Mouse (Mus musculus) T-helper 2 cell (primary cell): ENCODE measurements around the gene Vsig8.

Experiments used
- in situ Hi-C: fragments of 300-600 bp; cut with MboI, MseI; formaldehyde crosslinking; loops from one replicate; pipeline ENCODE4 v1.15.1; 2025; ENCODE audit warnings: high pct_unique_total_duplicates

Gene Vsig8

GRCm38 (mm10) chr1:172555638-172556037, at the start of gene Vsig8:
Vsig8 (plus strand) TSS chr1:172555938.
- in situ Hi-C loops = no loop called here

GRCm38 (mm10) chr1:172507001-172507400, 48.7 kb upstream of the Vsig8 start:
- in situ Hi-C loops = no loop called here

DNA sequence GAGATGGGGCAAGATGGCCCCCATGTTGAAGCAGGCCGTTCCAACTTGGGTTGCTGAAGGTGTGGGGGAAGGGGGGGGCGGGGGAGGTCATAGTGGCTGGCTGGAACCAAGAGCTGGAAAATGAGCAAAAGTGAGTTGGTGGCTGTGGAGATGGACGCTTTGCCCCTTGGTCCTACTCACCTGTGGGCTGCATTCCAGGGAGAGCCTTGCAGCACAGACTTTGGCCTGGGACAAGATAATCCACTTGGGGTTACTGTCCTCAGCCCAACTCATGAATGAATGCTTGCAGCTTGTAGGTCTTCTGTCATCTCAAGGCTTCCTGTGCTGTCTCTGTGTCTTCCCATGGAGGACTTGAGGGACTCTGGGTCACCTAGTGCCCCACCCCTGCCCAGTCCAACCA, 48.0 kb upstream of the Vsig8 start:
- in situ Hi-C loops = no loop called here

- in situ Hi-C loops = no loop called here
These were observed 47.6 kb upstream of the Vsig8 start for GRCm38 (mm10) chr1:172508172-172508571.

DNA sequence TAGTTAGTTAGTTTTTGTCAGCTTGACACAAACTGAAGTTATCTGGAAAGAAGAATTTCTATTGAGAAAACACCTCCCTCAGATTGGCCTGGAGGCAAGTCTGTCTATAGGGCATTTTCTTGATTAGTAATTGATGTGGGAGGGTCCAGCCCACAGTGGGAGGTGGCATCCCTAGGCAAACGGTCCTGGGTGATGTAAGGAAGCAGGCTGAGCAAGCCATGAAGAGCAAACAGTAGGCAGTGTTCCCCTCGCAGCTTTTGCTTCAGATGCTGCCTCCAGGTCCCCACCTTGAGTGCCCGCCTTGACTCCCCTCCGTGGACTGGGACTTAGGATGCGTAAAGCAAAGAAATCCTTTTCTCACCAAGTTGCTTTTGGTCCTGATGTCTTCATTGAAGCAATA, 46.5 kb upstream of the Vsig8 start:
- in situ Hi-C loops = no loop called here

DNA sequence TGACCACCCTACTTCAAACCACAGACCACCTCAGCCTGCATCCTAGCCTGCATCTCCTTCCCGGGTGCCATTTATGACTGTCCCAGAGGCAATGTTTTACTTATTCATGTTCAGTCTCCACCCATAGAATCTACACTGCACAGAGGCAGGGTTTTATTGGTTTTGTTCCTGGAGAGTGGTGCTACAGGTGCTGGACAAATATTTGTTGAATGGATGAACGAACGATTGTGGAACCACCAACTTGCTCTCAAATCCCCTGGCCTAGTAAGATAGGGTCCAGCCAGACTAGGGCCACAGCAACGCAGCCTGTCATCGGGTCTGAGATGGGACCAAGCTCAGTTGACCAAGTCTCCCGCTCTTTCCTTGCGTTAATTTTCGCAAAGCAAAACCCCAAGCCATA, 45.8 kb upstream of the Vsig8 start:
- in situ Hi-C loops = no loop called here

DNA sequence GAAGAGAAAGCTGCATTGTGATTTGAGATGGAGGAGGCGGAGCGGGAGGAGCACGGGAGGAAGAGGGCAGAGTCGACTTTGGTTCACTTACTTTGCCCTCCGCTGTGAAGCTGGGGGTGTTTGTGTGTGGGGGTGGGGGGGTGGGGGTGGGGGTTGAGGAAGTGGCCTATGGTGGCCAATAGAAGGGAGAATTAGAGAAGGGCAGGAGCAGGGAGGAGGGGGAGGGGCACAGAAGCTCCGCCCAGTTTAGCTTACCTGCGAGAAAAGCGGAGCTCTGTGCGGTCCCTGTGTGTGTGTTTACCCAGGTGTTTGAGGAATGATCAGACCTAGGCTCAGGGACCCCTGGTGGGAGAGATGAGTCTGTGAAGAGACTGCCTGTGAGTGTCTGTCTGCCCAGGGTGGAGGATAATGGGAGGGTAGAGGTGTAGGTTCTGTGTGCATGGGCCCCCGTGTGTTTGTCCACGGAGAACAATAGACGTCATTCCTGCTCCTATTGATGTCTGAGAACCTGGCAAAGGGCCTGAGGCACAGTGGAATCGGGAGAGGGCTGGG, 45.2 kb upstream of the Vsig8 start:
- in situ Hi-C loops = no loop called here

DNA sequence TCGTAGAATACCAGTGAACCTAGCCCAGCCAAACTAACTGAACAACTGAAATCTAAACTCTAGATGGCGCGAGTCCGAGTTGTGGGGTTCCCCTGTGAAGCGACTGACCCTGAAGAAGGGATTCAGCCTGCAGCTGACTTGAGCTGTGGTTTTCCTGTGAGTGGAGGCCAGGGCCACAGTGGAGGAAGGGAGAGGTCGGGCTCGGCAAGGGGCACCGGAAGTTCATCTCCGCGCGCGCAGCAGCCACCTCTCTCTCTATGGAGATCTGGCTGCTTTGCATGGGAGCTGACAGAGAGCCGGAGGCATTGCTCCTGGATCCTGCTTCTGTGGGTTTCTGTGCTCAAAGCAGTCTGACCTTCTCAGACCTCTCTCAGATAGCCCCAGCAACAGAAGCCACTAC, 42.8 kb upstream of the Vsig8 start:
- in situ Hi-C loops = no loop called here

DNA sequence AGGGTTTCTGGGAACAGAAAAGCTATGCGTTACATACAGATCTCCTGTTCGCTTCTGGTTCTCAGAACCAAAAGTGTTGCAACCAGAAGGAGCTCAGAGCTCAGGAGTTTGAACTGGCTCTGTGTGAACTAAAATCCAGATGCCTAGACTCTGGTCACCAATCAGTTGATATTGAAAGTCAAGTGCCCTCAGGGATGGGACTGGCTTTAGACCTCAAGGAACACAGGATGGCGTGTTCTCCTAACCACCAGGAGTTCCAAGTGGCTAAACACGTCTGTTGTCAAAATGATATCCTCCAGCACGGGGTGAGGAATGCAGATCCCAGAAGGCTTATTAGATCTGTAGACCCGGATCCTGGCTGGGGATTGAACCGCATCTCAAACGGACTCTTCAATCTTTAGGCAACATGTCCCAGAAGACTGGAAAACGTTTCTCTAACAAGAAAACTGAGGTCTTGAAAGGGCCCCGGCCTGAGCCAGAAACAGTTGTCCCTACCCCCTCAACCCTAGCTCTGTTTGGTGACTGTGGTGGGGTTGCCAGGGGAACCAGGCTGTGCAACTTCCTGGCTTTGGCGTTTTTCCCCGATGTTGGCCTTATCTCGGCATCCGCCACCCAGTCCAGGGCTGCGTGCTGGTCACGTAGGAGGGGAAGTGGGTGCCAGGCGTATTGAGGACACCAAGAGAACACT, 42.1 kb upstream of the Vsig8 start:
- in situ Hi-C loops = no loop called here

DNA sequence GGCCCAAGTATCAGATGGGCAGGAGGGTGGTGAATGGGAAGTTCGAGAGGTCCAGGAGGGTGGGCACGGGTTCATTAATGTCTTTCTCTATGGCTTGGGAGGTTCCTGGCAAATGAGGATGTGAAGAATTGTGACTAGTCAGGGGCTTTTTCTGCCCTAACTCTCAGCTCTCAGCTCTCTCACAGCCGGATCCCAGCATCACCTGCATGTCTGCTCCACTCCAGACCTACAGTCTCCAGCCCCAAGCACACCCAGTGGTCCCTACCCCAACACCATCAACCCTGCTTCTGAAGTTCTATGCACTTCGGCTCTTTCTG, 41.6 kb upstream of the Vsig8 start:
- in situ Hi-C loops = no loop called here

DNA sequence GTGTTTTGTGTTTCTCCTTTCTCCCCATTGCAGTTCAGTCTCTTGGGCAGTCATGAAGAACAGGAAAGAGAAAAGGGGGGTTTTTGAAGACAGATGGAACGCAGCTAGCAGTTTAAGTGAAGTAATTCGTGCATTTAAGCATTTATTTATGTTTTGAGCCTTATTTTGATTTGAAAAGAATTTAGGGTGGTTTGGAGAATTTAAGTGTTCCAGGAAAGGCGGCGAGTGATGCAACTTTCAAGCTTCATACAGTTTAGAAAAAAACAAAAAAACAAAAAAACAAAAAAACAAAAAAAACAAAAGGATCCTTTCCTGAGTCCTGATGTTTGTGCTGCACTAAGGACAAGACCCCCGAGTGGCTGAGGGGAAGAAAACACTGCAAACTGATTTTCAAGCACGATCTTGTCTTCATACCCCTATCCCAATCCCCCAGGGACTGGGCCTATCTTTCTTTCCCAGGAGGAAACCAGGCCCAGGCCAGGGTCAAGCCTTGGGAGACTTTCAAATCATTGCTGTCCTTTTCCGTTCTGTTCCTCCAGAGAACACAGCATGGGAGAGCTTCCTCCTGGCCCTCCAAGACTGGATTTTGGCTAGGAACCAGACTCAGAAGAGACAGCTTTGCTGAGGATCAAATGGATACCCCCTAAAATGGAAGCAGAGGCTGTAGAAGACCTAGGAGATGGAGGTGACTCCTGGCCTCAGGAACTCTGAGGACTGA, 41.0 kb upstream of the Vsig8 start:
- in situ Hi-C loops = no loop called here

DNA sequence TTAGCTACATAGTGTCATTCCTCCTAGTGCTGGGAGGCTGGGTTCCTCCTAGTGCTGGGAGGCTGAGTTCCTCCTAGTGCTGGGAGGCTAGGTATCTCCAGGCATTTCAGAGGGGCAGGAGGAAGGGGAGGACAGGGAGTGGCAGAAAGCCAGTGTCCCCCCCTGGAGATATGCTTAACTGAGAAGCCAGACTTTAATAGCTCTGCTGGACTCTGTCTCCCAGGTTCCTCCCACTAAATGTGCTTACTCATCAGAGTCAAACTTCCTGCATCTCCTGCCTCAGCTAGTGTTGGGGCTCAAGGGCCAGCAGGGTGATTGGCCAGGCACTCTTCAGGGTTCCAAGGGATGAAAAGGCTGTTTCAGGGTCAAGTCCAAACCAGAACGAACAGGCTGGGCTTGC, 40.3 kb upstream of the Vsig8 start:
- in situ Hi-C loops = no loop called here

DNA sequence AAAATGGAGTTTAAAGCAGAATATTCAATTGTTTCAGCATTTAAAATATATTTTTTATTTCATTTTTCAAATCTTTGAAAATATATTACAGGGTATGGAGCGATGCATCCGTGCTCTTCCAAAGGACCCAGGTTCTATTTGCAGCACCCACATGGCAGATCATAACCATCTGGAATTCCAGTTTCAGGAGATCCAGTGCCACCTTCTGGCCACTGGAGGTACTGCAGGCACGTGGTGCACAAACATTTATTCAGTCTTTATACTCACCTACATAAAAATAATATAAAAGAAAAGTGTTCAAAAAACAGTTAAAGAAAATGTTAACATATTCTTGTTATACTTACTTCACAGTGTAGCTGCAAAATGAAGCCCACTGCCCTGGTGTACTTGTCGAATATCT, 37.7 kb upstream of the Vsig8 start:
- in situ Hi-C loops = no loop called here

DNA sequence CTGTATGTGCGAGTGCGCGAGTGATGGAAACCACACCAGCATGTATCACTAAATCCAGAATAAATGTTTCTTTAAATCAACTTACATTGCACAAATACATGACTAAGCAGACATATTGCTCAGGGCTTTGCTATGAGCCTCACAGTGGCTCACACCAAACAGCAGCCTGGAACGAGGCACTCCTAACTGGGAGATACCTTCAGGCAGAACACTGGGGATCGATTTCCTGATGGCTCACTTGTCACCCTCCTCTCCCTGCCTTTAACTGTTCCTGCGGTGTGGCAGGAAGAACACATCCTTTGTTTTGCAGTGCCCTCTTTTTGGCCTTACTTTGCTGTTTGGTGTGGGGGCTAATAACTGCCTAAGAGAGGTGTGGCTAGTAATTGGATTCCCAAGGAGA, 36.1 kb upstream of the Vsig8 start:
- in situ Hi-C loops = no loop called here

GRCm38 (mm10) chr1:172520576-172521440, 34.9 kb upstream of the Vsig8 start, which contains the start of gene Cfap45:
Cfap45 (plus strand) TSS chr1:172520801.
- in situ Hi-C loops = no loop called here

DNA sequence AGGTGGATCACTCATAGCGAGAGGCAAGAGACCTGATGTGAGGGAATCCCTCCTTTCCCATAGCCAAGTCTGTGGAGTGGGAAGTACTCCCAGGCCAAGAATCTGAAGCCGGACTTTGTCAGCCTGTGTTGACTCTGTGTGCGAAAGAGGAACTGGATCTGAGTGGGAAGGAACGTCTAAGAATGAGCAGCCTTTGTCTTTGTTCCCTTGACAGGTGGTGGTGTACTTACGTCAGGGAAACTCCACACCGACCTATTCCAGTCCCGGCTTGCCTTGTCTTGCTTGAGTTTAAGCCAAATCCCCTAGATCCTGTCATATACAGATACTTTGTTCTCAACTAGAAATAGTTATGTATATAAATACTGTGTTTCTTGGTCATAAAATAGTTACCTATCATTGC, 33.2 kb upstream of the Vsig8 start:
- in situ Hi-C loops = no loop called here

- in situ Hi-C loops = no loop called here
These were observed 32.0 kb upstream of the Vsig8 start for GRCm38 (mm10) chr1:172523699-172524101.

DNA sequence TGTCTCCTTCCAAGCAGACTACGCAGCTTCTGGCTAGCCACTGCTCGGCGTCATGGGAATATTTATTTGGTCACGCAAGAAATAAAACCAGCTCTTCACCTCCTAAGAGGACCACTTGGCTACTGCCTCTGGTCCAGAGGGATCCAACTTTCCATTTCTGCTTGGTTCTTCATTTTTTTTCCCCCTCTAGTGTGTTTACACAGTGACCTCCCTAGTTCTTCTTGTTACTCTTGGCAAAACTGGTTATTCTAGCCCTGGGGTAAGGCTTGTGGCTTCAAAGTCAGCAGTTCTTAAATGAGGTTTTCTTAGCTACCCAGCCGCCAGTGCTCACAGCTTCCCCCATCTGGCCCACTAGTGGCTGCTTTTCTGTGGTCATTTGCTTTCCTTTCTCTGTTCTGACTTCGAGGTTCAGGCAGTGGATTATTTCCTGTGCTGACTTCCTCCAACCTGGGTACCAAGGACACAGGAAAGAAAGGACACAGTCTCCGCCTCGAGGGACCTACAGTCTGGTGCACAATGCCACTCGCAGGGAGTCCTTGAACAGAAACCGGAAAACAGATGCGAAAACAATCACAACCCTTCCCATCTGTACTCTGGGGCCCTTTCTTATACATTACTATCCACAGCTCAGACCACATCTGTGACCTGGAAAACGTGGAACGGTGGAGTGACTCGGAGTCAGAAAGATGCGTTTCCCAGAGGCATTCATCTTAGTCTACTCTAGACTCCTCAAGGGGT, 30.5 kb upstream of the Vsig8 start:
- in situ Hi-C loops = no loop called here

- in situ Hi-C loops = no loop called here
These were observed 29.8 kb upstream of the Vsig8 start for GRCm38 (mm10) chr1:172525971-172526370.

DNA sequence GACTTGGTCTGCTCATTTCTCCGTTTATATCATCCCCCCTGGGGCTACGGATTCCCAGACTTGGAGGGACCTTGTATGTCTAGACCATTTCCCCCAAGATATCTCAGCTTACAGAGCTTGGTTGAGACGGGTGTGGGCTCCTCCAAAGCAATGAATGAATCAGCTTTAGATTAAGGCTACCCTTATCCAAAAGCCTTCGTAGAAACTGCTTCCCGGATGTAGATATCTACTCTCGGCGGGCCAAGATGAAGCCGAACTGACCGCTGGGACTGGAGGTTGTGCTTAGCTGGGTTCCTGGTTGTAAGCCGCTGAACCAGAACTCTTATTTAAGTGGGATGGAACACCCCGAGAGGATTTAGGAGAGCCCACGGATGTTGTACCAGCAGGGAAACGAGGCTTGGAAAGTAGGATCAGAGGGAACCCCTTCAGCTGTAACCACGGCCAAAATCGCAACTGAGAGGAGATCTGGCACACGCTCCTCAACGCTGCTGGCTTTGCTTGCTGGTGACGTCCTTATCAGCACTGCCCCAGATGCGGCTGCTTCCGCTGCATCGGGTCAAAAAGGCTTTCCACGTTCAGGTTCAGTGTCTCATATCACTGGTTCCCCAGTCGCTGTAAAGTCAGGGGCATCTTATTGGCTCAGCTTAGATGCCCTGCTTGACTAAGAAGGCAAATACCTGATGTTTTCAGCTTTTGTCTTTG, 29.2 kb upstream of the Vsig8 start:
- in situ Hi-C loops = no loop called here

GRCm38 (mm10) chr1:172527431-172527830, 28.3 kb upstream of the Vsig8 start:
- in situ Hi-C loops = no loop called here
